Mouse (Mus musculus) E14TG2a.4 (cell line): ENCODE results near the gene Abhd15.
"Not testable (repeated sequence)": the region's sequence is repeated elsewhere in the genome, so short reads cannot be mapped to it uniquely, and the experiment has no call there.

Experiments used
- H3K27me3 ChIP-seq: 2 replicates; pipeline ENCODE4 v1.6.1; 2014; ENCODE audit warnings: low read length, control low read depth; ENCODE audit not compliant: insufficient read depth
- H3K36me3 ChIP-seq: 2 replicates; pipeline ENCODE4 v1.6.1; 2014; ENCODE audit warnings: low read length, control low read depth; ENCODE audit not compliant: insufficient read depth
- H3K4me1 ChIP-seq: replicated peaks from 2 replicates; pipeline ENCODE4 v1.6.1; 2014; ENCODE audit warnings: low read depth, low read length, control low read depth
- H3K4me3 ChIP-seq: replicated peaks from 2 replicates; pipeline ENCODE4 v1.5.1; 2014; ENCODE audit warnings: mild to moderate bottlenecking, low read length
- H3K9me3 ChIP-seq: 2 replicates; pipeline ENCODE4 v1.6.1; 2014; ENCODE audit warnings: low read length, control low read depth
- CTCF ChIP-seq: conservative IDR thresholded peaks from 2 replicates; pipeline ENCODE4 v1.5.1; 2014; ENCODE audit warnings: low read length
- NANOG ChIP-seq: IDR thresholded peaks from 2 replicates; pipeline ENCODE4 v1.6.1; 2014; ENCODE audit warnings: borderline replicate concordance, low read length, mixed read lengths
- POU5F1 ChIP-seq: IDR thresholded peaks from 2 replicates; pipeline ENCODE4 v1.6.1; 2014; ENCODE audit warnings: low read length, borderline replicate concordance

The Abhd15 gene

GRCm38 (mm10) chr11:77520601-77521529 is 5.9 kb downstream of the Abhd15 start:
- TF ChIP-seq NANOG (no peak), CTCF (no peak), POU5F1 (no peak)
- Histone ChIP-seq H3K4me3 (no peak overlapping the region), H3K4me1 (peaks cover 25% of the 10 kb centered on the region), H3K27me3 (peaks cover 53% of the 10 kb centered on the region), H3K9me3 (no peaks in the 10 kb centered on the region), H3K36me3 (no peaks in the 10 kb centered on the region)

- TF ChIP-seq NANOG (no peak), CTCF (peak; percentile 17; the same call in 1 of the 2 replicates)
- no peak overlapping the region for H3K4me3 ChIP-seq
- no peaks in the 10 kb centered on the region; the same call in 1 of the 2 replicates for H3K4me1 ChIP-seq
- H3K27me3 ChIP-seq = peaks cover 11% of the 10 kb centered on the region
- H3K36me3 ChIP-seq = peaks cover 6% of the 10 kb centered on the region; the same call in 1 of the 2 replicates
- H3K9me3 ChIP-seq = no peaks in the 10 kb centered on the region
Measured at GRCm38 (mm10) chr11:77525804-77526486, 11.0 kb downstream of the Abhd15 start.

- H3K27me3 ChIP-seq = not testable (repeated sequence)
Measured at GRCm38 (mm10) chr11:77528420-77528819, 13.5 kb downstream of the Abhd15 start.

GRCm38 (mm10) chr11:77529644-77530043 is 14.7 kb downstream of the Abhd15 start:
- TF ChIP-seq CTCF = no peak
- no peak for TF ChIP-seq NANOG
- Histone ChIP-seq H3K36me3 (peaks cover 22% of the 10 kb centered on the region), H3K27me3 (no peaks in the 10 kb centered on the region), H3K4me1 (no peaks in the 10 kb centered on the region), H3K9me3 (no peaks in the 10 kb centered on the region), H3K4me3 (no peak overlapping the region)

More at GRCm38 (mm10) chr11:77528420-77528819, 13.5 kb downstream of the Abhd15 start:
- H3K4me3 ChIP-seq, H3K9me3 ChIP-seq, H3K4me1 ChIP-seq: not testable (repeated sequence)
- peaks cover 16% of the 10 kb centered on the region for H3K36me3 ChIP-seq

- Histone ChIP-seq H3K4me1 (no peaks in the 10 kb centered on the region), H3K4me3 (no peak overlapping the region), H3K27me3 (no peaks in the 10 kb centered on the region), H3K36me3 (peaks cover 30% of the 10 kb centered on the region), H3K9me3 (no peaks in the 10 kb centered on the region)
- TF ChIP-seq POU5F1 = no peak
- no peak for TF ChIP-seq NANOG
- no peak for TF ChIP-seq CTCF
Measured at GRCm38 (mm10) chr11:77530862-77531261, 15.9 kb downstream of the Abhd15 start.

- no peak for TF ChIP-seq POU5F1
- TF ChIP-seq NANOG = no peak
- TF ChIP-seq CTCF = no peak
- Histone ChIP-seq H3K9me3 (no peaks in the 10 kb centered on the region), H3K27me3 (no peaks in the 10 kb centered on the region), H3K4me1 (no peaks in the 10 kb centered on the region), H3K36me3 (peaks cover 40% of the 10 kb centered on the region), H3K4me3 (no peak overlapping the region)
Measured at GRCm38 (mm10) chr11:77532202-77532846, 17.4 kb downstream of the Abhd15 start.

GRCm38 (mm10) chr11:77545261-77545660 is 30.3 kb downstream of the Abhd15 start:
- Histone ChIP-seq H3K4me3 (no peak overlapping the region), H3K4me1 (no peaks in the 10 kb centered on the region), H3K36me3 (peaks cover 91% of the 10 kb centered on the region), H3K9me3 (no peaks in the 10 kb centered on the region), H3K27me3 (no peaks in the 10 kb centered on the region)
- no peak for TF ChIP-seq POU5F1
- TF ChIP-seq CTCF = no peak
- no peak for TF ChIP-seq NANOG

- H3K4me3 ChIP-seq = no peak overlapping the region
- peaks cover 59% of the 10 kb centered on the region for H3K36me3 ChIP-seq
- peaks cover 26% of the 10 kb centered on the region for H3K4me1 ChIP-seq
- no peaks in the 10 kb centered on the region for H3K9me3 ChIP-seq
- H3K27me3 ChIP-seq = no peaks in the 10 kb centered on the region
- no peak for TF ChIP-seq CTCF
- no peak for TF ChIP-seq NANOG
- TF ChIP-seq POU5F1 = no peak
Measured at GRCm38 (mm10) chr11:77585201-77585600, 70.3 kb downstream of the Abhd15 start.
